Mouse (Mus musculus) liver, embryonic 14.5 days (tissue): ENCODE results near the gene Erbb2.

Experiments used
- CTCF ChIP-seq: IDR thresholded peaks from 2 replicates; pipeline ENCODE4 v1.5.1; 2016; ENCODE audit warnings: antibody characterized with exemption, low read depth, control low read depth
- EP300 ChIP-seq: IDR thresholded peaks from 2 replicates; pipeline ENCODE4 v1.6.1; 2016; ENCODE audit warnings: antibody characterized with exemption, low read depth

DNA sequence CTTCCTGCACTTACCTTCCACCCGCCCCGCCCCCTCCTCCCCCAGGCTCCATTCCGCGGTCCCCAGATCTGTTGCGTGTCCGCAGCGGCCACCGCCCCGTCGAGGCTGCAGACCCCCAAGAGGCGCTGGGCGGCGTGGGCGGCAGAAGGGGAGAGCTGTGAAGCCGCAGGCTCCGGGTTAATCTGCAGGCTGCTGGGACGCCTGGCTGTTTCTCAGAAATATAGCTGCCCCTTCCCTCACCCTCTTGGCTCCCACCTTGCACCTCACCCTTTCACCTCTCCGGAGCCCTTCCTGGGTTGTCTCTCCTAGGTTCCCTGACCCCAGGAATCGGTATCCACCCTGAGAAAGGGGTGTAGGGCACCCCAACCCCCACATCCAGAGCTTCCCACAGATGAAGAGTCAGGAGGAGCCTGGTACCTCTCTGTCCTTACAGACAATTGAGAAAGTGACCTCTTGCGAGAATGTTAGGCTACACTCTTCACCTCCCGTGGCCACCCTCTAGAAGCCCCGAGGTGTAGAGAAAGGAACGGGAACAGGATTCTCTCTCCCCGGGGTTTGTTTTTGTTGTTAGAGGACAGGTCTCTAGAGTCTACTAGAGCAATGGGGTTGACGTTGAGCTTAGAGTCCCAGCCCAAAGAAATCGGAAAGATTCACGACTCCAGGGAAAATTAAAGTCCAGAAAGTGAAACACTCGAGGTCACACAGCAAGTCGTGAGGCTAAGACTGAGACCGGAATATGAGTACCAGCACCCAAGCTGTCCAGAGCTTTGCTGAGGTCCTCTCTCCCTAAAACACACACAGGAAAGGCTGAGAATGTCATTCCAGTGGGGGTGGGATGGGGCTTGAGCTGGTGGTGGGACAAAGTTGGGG is 46.1 kb downstream of the Erbb2 start:
- TF ChIP-seq CTCF (no peak), EP300 (no peak)
